9 mouse cellular contexts compared by ENCODE assay signal in genomic region chr11:28734941-28735597, GRCm38 (mm10).
A peak's percentile ranks its signal among the peaks of the same experiment; 100 is the strongest.
DNase-seq lines count a peak whose midpoint lies in the region; ATAC-seq and TF ChIP-seq lines count a peak whose summit lies in the region.
"Had no signal": no experiment of that assay in that cellular context is flagged by ENCODE, and none has a peak within 500 bp of the region (broad histone marks: within the 10 kb centered on the region; RNA-seq: fewer than 3 reads in every experiment).

No protein-coding gene starts in this region.

- no peak overlapping the region for H3K4me3 ChIP-seq in embryonic facial prominence, embryonic 12.5 days
- H3K4me3 ChIP-seq in heart, embryonic 14.5 days (ENCODE audit: control insufficient read depth in 1 of 2, insufficient read depth in 1 of 2, low read depth in 1 of 2, low read length in 2 of 2) = no peak overlapping the region
- H3K4me3 ChIP-seq in kidney, embryonic 15.5 days (replicated peaks) = peak overlapping the region; percentile 17; the same call in 1 of the 2 replicates
- no peak overlapping the region for H3K4me3 ChIP-seq in limb, embryonic 13.5 days
- H3K4me3 ChIP-seq in stomach, embryonic 15.5 days (replicated peaks) = no peak overlapping the region
- no peak overlapping the region for H3K4me3 ChIP-seq in lung, adult 2 months (replicated peaks; ENCODE audit: extremely low read depth, low read depth, low read length)
- H3K4me3 ChIP-seq: liver, embryonic 13.5 days had no signal

- no peaks in the 10 kb centered on the region for H3K36me3 ChIP-seq in embryonic facial prominence, embryonic 12.5 days
- no peaks in the 10 kb centered on the region for H3K36me3 ChIP-seq in heart, embryonic 14.5 days (ENCODE audit: control insufficient read depth, insufficient read depth, low read length)
- H3K36me3 ChIP-seq in kidney, embryonic 15.5 days = no peaks in the 10 kb centered on the region
- no peaks in the 10 kb centered on the region for H3K36me3 ChIP-seq in limb, embryonic 13.5 days
- H3K36me3 ChIP-seq in stomach, embryonic 15.5 days = no peaks in the 10 kb centered on the region
- H3K36me3 ChIP-seq: liver, embryonic 13.5 days had no signal

- H3K9me3 ChIP-seq in embryonic facial prominence, embryonic 12.5 days = no peaks in the 10 kb centered on the region
- H3K9me3 ChIP-seq in heart, embryonic 14.5 days (ENCODE audit: control insufficient read depth, low read length) = no peaks in the 10 kb centered on the region
- H3K9me3 ChIP-seq in kidney, embryonic 15.5 days (replicated peaks) = no peaks in the 10 kb centered on the region
- no peaks in the 10 kb centered on the region for H3K9me3 ChIP-seq in limb, embryonic 13.5 days
- H3K9me3 ChIP-seq in stomach, embryonic 15.5 days = no peaks in the 10 kb centered on the region
- H3K9me3 ChIP-seq: liver, embryonic 13.5 days had no signal

- peak; percentile 87 for ATAC-seq in embryonic facial prominence, embryonic 12.5 days (ENCODE audit: insufficient number of reproducible peaks, insufficient read depth, low FRiP score, low TSS enrichment)
- ATAC-seq in heart, embryonic 14.5 days (ENCODE audit: insufficient number of reproducible peaks, insufficient read depth, low FRiP score, low read depth) = no peak
- ATAC-seq in kidney, embryonic 15.5 days (replicated peaks; ENCODE audit: low FRiP score) = peak; percentile 98
- peak; percentile 92 for ATAC-seq in limb, embryonic 13.5 days (ENCODE audit: low FRiP score, low read depth)
- no peak; the same call in 1 of the 2 replicates for ATAC-seq in stomach, embryonic 15.5 days (ENCODE audit: insufficient read depth, low FRiP score, low read depth)

- peaks cover 3% of the 10 kb centered on the region; the same call in 1 of the 2 replicates for H3K4me1 ChIP-seq in embryonic facial prominence, embryonic 12.5 days
- no peaks in the 10 kb centered on the region; a peak in 1 of 4 replicates for H3K4me1 ChIP-seq in heart, embryonic 14.5 days (ENCODE audit: control insufficient read depth in 2 of 2, insufficient read depth in 2 of 2, low read length in 2 of 2)
- peaks cover 10% of the 10 kb centered on the region for H3K4me1 ChIP-seq in kidney, embryonic 15.5 days
- H3K4me1 ChIP-seq in limb, embryonic 13.5 days = peaks cover 15% of the 10 kb centered on the region
- H3K4me1 ChIP-seq in stomach, embryonic 15.5 days = 0 out of 2 replicates have a peak, but pooled peaks cover 4% of the 10 kb centered on the region
- H3K4me1 ChIP-seq in lung, adult 2 months (ENCODE audit: control insufficient read depth, insufficient read depth, low read length) = no peaks in the 10 kb centered on the region
- H3K4me1 ChIP-seq: liver, embryonic 13.5 days had no signal

- peak overlapping the region; percentile 18; the same call in 1 of the 2 replicates for H3K4me2 ChIP-seq in embryonic facial prominence, embryonic 12.5 days (replicated peaks)
- peak overlapping the region; percentile 40 for H3K4me2 ChIP-seq in heart, embryonic 14.5 days (ENCODE audit: low read length)
- peak overlapping the region; percentile 50 for H3K4me2 ChIP-seq in kidney, embryonic 15.5 days
- H3K4me2 ChIP-seq in limb, embryonic 13.5 days (replicated peaks) = peak overlapping the region; percentile 48
- peak overlapping the region; percentile 27; the same call in 1 of the 2 replicates for H3K4me2 ChIP-seq in stomach, embryonic 15.5 days
- H3K4me2 ChIP-seq: liver, embryonic 13.5 days had no signal

- peak; percentile 28 for DNase-seq in WW6 (ENCODE audit: low read depth, low spot score)
- DNase-seq in lung, adult 2 months = no peak
- no peak for DNase-seq in cerebellum, postnatal 25 days
- DNase-seq: liver, embryonic 13.5 days had no signal

- H3K27me3 ChIP-seq in embryonic facial prominence, embryonic 12.5 days = no peaks in the 10 kb centered on the region
- no peaks in the 10 kb centered on the region for H3K27me3 ChIP-seq in heart, embryonic 14.5 days (ENCODE audit: control insufficient read depth, insufficient read depth, low read length)
- H3K27me3 ChIP-seq in kidney, embryonic 15.5 days = no peaks in the 10 kb centered on the region
- no peaks in the 10 kb centered on the region for H3K27me3 ChIP-seq in limb, embryonic 13.5 days
- no peaks in the 10 kb centered on the region for H3K27me3 ChIP-seq in stomach, embryonic 15.5 days (replicated peaks)
- H3K27me3 ChIP-seq: liver, embryonic 13.5 days had no signal

- WGBS in embryonic facial prominence, embryonic 12.5 days = 9% methylated on average over 8 of the region's 8 CpGs
- WGBS in heart, embryonic 14.5 days = 20% methylated on average over 8 of the region's 8 CpGs
- WGBS in kidney, embryonic 15.5 days = 6% methylated on average over 8 of the region's 8 CpGs
- 6% methylated on average over 8 of the region's 8 CpGs for WGBS in limb, embryonic 13.5 days
- 13% methylated on average over 8 of the region's 8 CpGs for WGBS in stomach, embryonic 15.5 days
- WGBS in lung, adult 2 months = 17% methylated on average over 8 of the region's 8 CpGs

- no peak overlapping the region for H3K27ac ChIP-seq in embryonic facial prominence, embryonic 12.5 days
- peak overlapping the region in 1 of 2 experiments; percentile 59; a peak in 1 of 4 replicates for H3K27ac ChIP-seq in heart, embryonic 14.5 days (replicated peaks in 1 of 2; ENCODE audit: control insufficient read depth in 1 of 2, insufficient read depth in 1 of 2, low read depth in 2 of 2, low read length in 2 of 2)
- H3K27ac ChIP-seq in kidney, embryonic 15.5 days = peak overlapping the region; percentile 81; the same call in 1 of the 2 replicates
- no peak overlapping the region for H3K27ac ChIP-seq in limb, embryonic 13.5 days
- no peak overlapping the region for H3K27ac ChIP-seq in stomach, embryonic 15.5 days
- H3K27ac ChIP-seq: liver, embryonic 13.5 days had no signal

- no peak for TF ChIP-seq CTCF in lung, adult 2 months (IDR thresholded peaks at IDR 0.05; ENCODE audit: insufficient read depth, low read length)

- no peak for TF ChIP-seq POLR2A in lung, adult 2 months (IDR thresholded peaks at IDR 0.05; ENCODE audit: borderline replicate concordance, extremely low read depth, low read depth, low read length)

- no peak overlapping the region for H3K9ac ChIP-seq in embryonic facial prominence, embryonic 12.5 days
- no peak overlapping the region for H3K9ac ChIP-seq in heart, embryonic 14.5 days (ENCODE audit: low read length)
- H3K9ac ChIP-seq in kidney, embryonic 15.5 days = no peak overlapping the region
- H3K9ac ChIP-seq in limb, embryonic 13.5 days = no peak overlapping the region
- no peak overlapping the region for H3K9ac ChIP-seq in stomach, embryonic 15.5 days
- H3K9ac ChIP-seq: liver, embryonic 13.5 days had no signal

Comparison
In these comparisons a context has a peak if more than half of its experiments do, and no peak if none do; other contexts are left out.
1. ATAC-seq: peak in embryonic facial prominence, embryonic 12.5 days (single experiment), kidney, embryonic 15.5 days (single experiment) and limb, embryonic 13.5 days (single experiment); none in heart, embryonic 14.5 days (single experiment) and stomach, embryonic 15.5 days (single experiment).
2. Peak in every context shown above with its lines, with median percentiles within 50 percentile points of each other: H3K4me2 ChIP-seq.